Mouse (Mus musculus): ENCODE data around the gene Zfp362. TPM values are rescaled to one million over a fixed set of nuclear protein-coding genes. Genes with fewer than 3 reads are reported as not detected.
A peak's percentile ranks its signal among the peaks of the same experiment; 100 is the strongest.

Gene Zfp362
- total RNA-seq, 4 experiments from 2014 or later, result 7.9 to 9.0 (median 8.6) TPM

DNA sequence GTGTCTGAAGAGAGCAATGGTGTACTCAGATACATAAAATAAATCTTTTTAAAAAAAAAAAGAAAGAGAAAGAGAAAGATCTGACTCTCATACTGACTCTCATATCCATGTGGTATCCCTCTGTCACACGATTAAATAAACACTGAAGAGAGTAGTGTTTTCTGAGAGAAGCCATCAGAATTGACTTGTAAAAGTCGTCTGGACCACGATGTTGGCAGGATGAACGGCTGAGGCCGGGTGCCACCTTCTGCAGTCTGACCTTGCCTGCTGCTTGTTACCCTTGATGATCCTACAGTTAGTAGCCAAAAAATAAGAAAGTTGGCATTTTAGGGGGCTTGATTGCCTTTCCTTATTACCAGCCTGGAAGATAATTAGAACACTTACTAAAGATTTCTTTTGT, 73.1 kb downstream of the Zfp362 start:
- DNase-seq (ENCODE audit: low spot score in 2 of 2), result no peak

DNA sequence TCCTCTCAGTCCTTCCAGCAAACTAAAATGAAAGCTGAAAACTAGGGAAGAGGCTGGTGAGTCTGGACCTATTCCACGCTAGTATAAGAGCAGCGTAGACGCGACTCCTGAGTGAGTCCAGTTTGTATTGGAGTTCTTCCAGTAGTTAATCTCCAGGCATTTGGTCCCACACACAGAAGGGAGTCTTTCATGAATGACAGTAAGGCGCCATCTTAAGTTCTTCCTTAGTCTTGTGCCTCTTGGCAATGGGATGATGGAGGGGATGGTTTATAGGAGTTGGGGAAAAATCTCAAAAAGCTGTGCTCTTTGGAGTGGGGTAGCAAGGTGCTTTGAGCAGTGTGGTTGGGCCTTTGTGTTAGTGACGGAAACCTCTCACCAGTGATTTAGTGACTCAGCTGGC, 75.6 kb downstream of the Zfp362 start:
- no peak for DNase-seq (ENCODE audit: low spot score in 2 of 2)

DNA sequence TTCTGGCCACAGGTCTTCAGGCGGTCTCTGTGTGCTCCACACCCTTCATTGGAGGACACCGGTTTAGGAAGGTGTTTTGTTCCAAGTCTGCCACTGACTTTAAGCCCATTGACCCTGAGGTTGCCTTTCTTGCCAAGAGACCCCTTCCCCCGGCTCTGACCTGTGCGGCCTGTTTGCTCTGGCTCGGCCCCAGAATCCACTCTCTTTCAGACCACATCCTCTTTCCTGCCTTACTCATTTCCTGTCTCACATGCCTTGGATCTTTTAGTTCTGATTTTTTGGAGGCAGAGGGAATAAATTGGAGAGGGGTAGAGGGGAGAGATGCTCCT, 76.2 kb downstream of the Zfp362 start:
- DNase-seq (ENCODE audit: low spot score in 2 of 2), result no peak

DNA sequence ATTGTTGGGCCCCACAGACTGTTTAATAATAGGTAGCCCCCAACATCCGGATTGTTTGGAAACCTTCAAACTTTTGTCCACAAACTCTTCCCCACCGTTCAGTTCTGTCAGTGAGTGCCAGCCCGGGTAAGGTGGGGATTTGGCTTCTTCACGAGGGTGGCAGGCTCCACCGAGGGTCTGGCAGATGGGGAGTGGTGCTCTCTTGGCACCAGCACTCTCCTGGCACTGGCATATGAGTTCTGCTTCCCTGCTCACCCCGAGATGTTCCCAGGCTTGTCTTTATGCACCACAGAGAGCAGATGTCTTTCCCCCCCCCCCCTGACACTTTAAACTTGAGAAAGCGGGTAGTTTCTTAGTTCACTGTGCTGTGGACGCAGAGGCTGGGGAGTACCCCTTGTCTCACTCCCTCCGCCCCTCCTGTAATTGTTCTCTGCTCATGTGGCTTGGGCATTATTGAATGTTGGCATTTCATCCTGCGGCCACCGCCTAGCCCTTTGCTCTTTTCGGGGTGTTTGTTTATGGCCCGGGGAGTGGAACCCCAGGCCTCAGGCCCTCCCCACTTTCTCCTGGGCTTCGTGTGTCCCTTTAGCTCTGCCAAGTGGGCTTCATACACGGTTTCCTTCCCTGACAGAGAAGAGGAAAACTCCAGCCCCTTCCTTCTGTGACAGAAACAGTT, 76.7 kb downstream of the Zfp362 start:
- DNase-seq (ENCODE audit: low spot score in 2 of 2), result no peak

DNA sequence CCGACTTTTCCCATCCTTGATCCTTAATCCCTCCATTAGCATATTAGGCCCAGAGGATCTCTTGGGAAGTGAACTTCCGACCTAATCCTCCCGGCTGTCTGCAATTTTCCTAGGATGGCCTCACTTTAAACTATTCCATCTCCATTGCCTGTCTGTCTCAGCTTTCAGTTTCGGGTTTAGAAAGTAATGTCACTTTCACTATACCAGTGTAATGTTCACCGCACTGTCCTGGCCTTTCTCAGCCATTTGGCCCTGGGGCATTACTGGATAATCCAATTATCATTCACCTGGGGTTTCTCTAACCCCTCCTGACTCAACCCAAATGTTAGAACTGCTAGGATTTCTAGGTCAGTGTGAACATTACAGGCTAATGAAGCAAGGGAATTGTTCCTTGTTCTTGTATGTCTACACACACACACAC, 77.4 kb downstream of the Zfp362 start:
- no peak for DNase-seq (ENCODE audit: low spot score in 2 of 2)

DNA sequence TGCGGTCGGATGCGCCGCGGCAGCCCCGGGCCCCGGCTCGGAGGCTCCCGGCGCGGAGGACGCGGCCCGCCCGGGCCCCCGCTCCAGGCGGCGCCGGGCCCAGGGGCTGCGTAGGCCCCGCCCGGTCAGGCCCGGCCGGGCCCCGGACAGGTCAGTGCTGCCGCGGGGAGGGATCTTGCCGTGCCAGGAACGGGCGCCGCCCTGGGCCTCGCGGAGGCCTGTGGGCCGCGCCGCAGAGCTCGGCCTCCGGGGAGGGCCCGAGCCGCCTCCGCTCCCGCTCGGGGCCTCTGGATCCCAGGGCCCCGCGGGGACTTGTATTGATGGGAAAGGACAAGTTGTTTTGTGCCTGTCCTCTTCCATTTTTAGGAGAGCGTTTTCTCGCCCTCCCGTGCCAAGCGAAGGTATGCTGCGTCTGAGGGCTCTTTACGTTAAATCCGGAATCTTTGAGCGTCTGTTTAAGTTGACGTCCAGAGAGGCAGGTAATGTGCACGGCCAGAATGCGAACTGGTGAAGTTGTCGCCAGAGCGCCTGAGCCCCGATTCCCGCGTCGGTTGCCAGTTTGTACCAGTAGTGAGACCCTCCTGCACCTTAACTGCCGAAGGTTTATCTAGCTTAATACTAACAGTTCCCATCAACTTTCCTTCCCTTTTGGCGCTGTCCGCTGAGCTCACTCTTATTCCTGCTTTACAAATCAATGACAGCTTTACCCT, 78.0 kb downstream of the Zfp362 start:
- DNase-seq (ENCODE audit: low spot score in 2 of 2), result peak; percentile 41 to 69

DNA sequence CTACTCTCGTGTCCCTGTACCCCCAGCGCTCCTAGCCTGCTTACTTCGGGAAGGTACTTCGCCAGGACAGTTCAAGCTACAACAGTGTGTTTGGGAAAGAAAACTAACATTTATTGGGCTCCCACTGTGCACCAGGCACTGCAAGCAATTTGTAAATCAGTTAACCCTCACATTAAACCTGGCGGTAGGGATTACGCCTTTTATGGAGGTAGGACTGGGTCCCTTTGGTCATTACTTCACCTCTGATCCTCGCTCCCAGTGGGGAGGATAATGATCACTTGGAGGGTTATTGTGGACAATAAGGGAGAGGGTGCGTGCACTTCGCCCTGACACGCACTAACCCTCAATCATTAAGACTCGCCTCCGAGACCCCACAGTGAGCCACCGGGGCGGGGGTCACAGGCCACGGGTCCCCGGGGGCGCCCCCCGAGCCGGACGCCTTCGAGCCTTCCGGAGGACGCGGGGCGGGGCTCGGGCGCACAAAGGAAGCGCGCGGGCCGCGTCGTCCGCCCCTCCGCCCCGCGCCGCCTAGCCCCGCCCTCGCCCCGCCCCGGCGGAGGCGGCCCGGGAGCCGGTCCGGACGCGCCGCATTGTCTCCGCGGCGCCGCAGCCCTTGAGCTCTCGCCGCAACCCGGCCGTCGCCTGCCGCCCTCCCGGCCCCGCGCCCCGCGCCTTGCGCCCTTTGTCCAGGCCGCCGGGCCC, 78.7 kb downstream of the Zfp362 start:
- peak; percentile 75 to 77 for DNase-seq (ENCODE audit: low spot score in 2 of 2)

DNA sequence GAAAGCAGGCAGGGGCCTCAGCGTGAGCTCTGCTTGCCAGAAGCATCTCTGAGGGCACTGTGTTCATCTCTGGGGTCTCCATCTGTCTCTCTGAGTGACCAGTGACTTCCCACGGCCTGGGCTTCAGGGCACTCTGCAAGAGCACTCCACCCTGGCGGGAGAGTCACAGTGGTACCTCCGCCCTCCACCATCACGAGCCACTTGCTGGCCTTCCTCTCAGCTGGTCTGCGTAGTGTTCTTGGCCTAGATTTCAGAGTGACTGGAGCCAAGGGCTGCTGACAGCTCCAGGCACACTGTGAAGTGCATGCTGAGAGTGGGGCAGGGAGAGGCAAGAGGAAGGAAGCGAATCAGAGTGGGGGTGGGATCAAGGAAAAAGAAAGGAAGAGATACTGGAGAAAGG, 81.8 kb downstream of the Zfp362 start:
- DNase-seq (ENCODE audit: low spot score in 2 of 2), result no peak

DNA sequence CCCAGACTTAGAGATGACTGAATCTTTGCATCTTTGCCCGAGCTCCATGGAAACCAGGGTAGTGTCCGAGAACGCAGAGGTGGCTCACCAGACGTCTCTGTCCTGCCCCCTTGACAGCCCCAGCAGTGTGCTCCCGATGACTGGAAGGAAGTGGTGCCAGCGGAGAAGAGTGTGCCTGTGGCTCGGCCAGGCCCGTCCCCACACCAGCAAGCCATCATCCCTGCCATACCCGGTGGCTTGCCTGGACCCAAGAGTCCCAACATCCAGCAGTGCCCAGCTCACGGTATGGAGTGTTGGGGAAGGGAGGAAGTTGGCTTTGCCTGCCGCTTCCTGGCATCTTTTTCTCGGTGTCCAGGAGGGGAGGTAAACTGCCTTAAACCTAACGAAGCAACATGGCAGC, 82.4 kb downstream of the Zfp362 start:
- DNase-seq (ENCODE audit: low spot score in 2 of 2), result no peak

Other genes starting within 250 kb of the Zfp362 start
- 1 to 10 TPM; 2.3 to 4.7 (median 3.2) TPM for gene Zscan20, start 195.9 kb downstream of the Zfp362 start, total RNA-seq (2022)
- gene Tlr12, start 187.4 kb downstream of the Zfp362 start, total RNA-seq (2022), result not detected
- 10 to 100 TPM; 12.3 to 18.1 (median 14.6) TPM for gene Phc2, start 151.3 kb downstream of the Zfp362 start, total RNA-seq (2022)
- gene A3galt2, start 50.7 kb downstream of the Zfp362 start, total RNA-seq (2022), result not detected
- gene Trim62, start 77.5 kb upstream of the Zfp362 start, total RNA-seq (2022), result under 1 TPM; 0.36 to 0.67 (median 0.45) TPM
- 1 to 10 TPM; 2.1 to 3.8 (median 2.7) TPM for gene Azin2, start 156.4 kb upstream of the Zfp362 start, total RNA-seq (2022)
- gene Ak2, start 185.9 kb upstream of the Zfp362 start, total RNA-seq (2022), result 10 to 100 TPM; 24.9 to 28.2 (median 26.3) TPM

All from gastrocnemius, adult 8-10 months (tissue).